Mouse (Mus musculus): ENCODE measurements around the gene Ldlr.
"Not testable (repeated sequence)": the region's sequence is repeated elsewhere in the genome, so short reads cannot be mapped to it uniquely, and the experiment has no call there.

Gene Ldlr

GRCm38 (mm10) chr9:21788234-21788633, 65.0 kb downstream of the Ldlr start:
- DNase-seq (ENCODE audit: extremely low read depth, low read depth) = no peak

GRCm38 (mm10) chr9:21791861-21792260, 68.6 kb downstream of the Ldlr start:
- no peak for DNase-seq (ENCODE audit: extremely low read depth, low read depth)

GRCm38 (mm10) chr9:21792644-21793043, 69.4 kb downstream of the Ldlr start:
- no peak for DNase-seq (ENCODE audit: extremely low read depth, low read depth)

- DNase-seq (ENCODE audit: extremely low read depth, low read depth) = not testable (repeated sequence)
Observed at GRCm38 (mm10) chr9:21793507-21793906, 70.2 kb downstream of the Ldlr start.

GRCm38 (mm10) chr9:21794344-21794834, 71.1 kb downstream of the Ldlr start:
- DNase-seq (ENCODE audit: extremely low read depth, low read depth) = no peak

- no peak for DNase-seq (ENCODE audit: extremely low read depth, low read depth)
Observed at GRCm38 (mm10) chr9:21794925-21795324, 71.6 kb downstream of the Ldlr start.

GRCm38 (mm10) chr9:21795579-21795978, 72.3 kb downstream of the Ldlr start:
- DNase-seq (ENCODE audit: extremely low read depth, low read depth) = no peak

GRCm38 (mm10) chr9:21796259-21796658, 73.0 kb downstream of the Ldlr start:
- DNase-seq (ENCODE audit: extremely low read depth, low read depth) = no peak

GRCm38 (mm10) chr9:21796919-21797318, 73.6 kb downstream of the Ldlr start:
- DNase-seq (ENCODE audit: extremely low read depth, low read depth) = no peak

GRCm38 (mm10) chr9:21797921-21798344, 74.7 kb downstream of the Ldlr start:
- DNase-seq (ENCODE audit: extremely low read depth, low read depth) = no peak

GRCm38 (mm10) chr9:21798345-21799009, 75.2 kb downstream of the Ldlr start, which contains the start of gene Kank2:
Kank2 (minus strand) TSS chr9:21798744.
- DNase-seq (ENCODE audit: extremely low read depth, low read depth) = no peak

GRCm38 (mm10) chr9:21799010-21799350, 75.7 kb downstream of the Ldlr start:
- no peak for DNase-seq (ENCODE audit: extremely low read depth, low read depth)

Measured in MEL-GATA-1-ER (cell line).